Mouse (Mus musculus): ENCODE measurements around the gene Areg. TPM values are rescaled to one million over a fixed set of nuclear protein-coding genes. Genes with fewer than 3 reads are reported as not detected.

Areg gene
- polyA plus RNA-seq, 1 experiment from 2014 or later, result 1.9 TPM

GRCm38 (mm10) chr5:91111019-91111418 is 28.4 kb upstream of the Areg start:
- ATAC-seq (ENCODE audit: insufficient read depth) (no peak), DNase-seq (no peak)
- H3K4me1 ChIP-seq (ENCODE audit: insufficient read depth), result no peaks in the 10 kb centered on the region
- no peaks in the 10 kb centered on the region for H3K27me3 ChIP-seq (ENCODE audit: insufficient read depth, low read length)
- WGBS, result 76% methylated on average over 8 of the region's 8 CpGs
- H3K4me2 ChIP-seq, result no peak overlapping the region
- H3K9me3 ChIP-seq (ENCODE audit: low read depth, low read length), result no peaks in the 10 kb centered on the region
- no peak overlapping the region for H3K27ac ChIP-seq (ENCODE audit: low read depth)
- TF ChIP-seq CTCF (IDR thresholded peaks at IDR 0.05; ENCODE audit: low read depth), result no peak
- H3K36me3 ChIP-seq (ENCODE audit: insufficient read depth), result no peaks in the 10 kb centered on the region
- H3K4me3 ChIP-seq (ENCODE audit: low read depth, low read length), result no peak overlapping the region
- H3K9ac ChIP-seq, result no peak overlapping the region

DNA sequence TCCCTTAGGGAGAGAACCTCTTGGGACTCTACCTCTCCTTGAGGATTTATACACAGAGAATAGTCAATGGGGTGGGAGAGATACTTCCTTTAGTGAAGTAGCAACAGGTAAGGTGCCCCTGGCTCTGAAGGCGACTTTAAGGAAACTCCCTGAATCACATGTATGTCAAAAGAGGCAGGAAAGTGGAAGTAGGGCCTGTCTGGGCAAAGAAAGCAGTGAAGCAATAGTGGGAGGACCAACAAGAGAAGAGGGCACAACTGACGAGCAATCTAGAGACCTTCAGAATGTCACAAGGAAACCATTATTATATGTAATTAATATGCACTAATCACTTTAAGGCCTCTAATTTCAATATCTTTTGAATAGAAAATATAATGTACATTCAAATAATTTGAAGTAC is 25.4 kb upstream of the Areg start:
- ATAC-seq (ENCODE audit: insufficient read depth), result no peak
- H3K36me3 ChIP-seq (ENCODE audit: insufficient read depth), result no peaks in the 10 kb centered on the region
- no peak overlapping the region for H3K9ac ChIP-seq
- no peaks in the 10 kb centered on the region for H3K4me1 ChIP-seq (ENCODE audit: insufficient read depth)
- H3K9me3 ChIP-seq (ENCODE audit: low read depth, low read length), result no peaks in the 10 kb centered on the region
- WGBS, result 90% methylated on average over 2 of the region's 2 CpGs
- no peak overlapping the region for H3K4me2 ChIP-seq
- no peak for DNase-seq
- TF ChIP-seq CTCF (IDR thresholded peaks at IDR 0.05; ENCODE audit: low read depth), result no peak
- no peak overlapping the region for H3K27ac ChIP-seq (ENCODE audit: low read depth)
- H3K4me3 ChIP-seq (ENCODE audit: low read depth, low read length), result no peak overlapping the region
- H3K27me3 ChIP-seq (ENCODE audit: insufficient read depth, low read length), result no peaks in the 10 kb centered on the region

DNA sequence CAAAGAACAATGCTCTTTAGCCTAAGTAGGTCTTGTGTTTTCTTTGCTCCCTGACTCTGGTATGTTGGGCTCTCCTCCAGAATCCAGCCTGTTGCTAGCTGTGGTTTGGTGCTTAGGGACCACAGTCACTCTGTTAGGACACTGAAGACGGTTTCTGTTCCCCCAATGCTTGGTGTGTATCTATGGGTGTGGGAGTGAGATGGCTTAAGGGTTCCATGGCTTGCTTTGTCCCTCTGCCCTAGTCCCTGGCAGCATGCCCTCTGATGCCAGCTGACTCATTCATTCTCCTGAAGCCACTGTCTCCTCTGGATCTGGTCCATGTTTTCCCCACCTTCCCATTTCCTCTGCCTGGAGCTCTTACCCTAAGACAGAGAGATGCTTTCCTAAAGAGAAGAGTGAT is 24.8 kb upstream of the Areg start:
- no peak overlapping the region for H3K4me2 ChIP-seq
- no peak overlapping the region for H3K9ac ChIP-seq
- no peaks in the 10 kb centered on the region for H3K36me3 ChIP-seq (ENCODE audit: insufficient read depth)
- H3K27ac ChIP-seq (ENCODE audit: low read depth), result no peak overlapping the region
- H3K9me3 ChIP-seq (ENCODE audit: low read depth, low read length), result no peaks in the 10 kb centered on the region
- no peaks in the 10 kb centered on the region for H3K4me1 ChIP-seq (ENCODE audit: insufficient read depth)
- ATAC-seq (ENCODE audit: insufficient read depth) (no peak), DNase-seq (no peak)
- 76% methylated on average over 1 of the region's 1 CpGs for WGBS
- no peak for TF ChIP-seq CTCF (IDR thresholded peaks at IDR 0.05; ENCODE audit: low read depth)
- H3K27me3 ChIP-seq (ENCODE audit: insufficient read depth, low read length), result no peaks in the 10 kb centered on the region
- H3K4me3 ChIP-seq (ENCODE audit: low read depth, low read length), result no peak overlapping the region

GRCm38 (mm10) chr5:91118618-91119017 is 20.8 kb upstream of the Areg start:
- Histone ChIP-seq H3K4me3 (ENCODE audit: low read depth, low read length) (no peak overlapping the region), H3K36me3 (ENCODE audit: insufficient read depth) (no peaks in the 10 kb centered on the region), H3K27me3 (ENCODE audit: insufficient read depth, low read length) (no peaks in the 10 kb centered on the region), H3K27ac (ENCODE audit: low read depth) (no peak overlapping the region), H3K4me1 (ENCODE audit: insufficient read depth) (no peaks in the 10 kb centered on the region), H3K9ac (no peak overlapping the region), H3K4me2 (no peak overlapping the region), H3K9me3 (ENCODE audit: low read depth, low read length) (no peaks in the 10 kb centered on the region)
- no peak for DNase-seq
- TF ChIP-seq CTCF (IDR thresholded peaks at IDR 0.05; ENCODE audit: low read depth), result no peak
- ATAC-seq (ENCODE audit: insufficient read depth), result no peak

- ATAC-seq (ENCODE audit: insufficient read depth) (no peak), DNase-seq (no peak)
- TF ChIP-seq CTCF (IDR thresholded peaks at IDR 0.05; ENCODE audit: low read depth), result no peak
- no peak overlapping the region for H3K9ac ChIP-seq
- no peak overlapping the region for H3K27ac ChIP-seq (ENCODE audit: low read depth)
- no peaks in the 10 kb centered on the region for H3K36me3 ChIP-seq (ENCODE audit: insufficient read depth)
- no peaks in the 10 kb centered on the region for H3K27me3 ChIP-seq (ENCODE audit: insufficient read depth, low read length)
- WGBS, result 58% methylated on average over 4 of the region's 4 CpGs
- H3K9me3 ChIP-seq (ENCODE audit: low read depth, low read length), result no peaks in the 10 kb centered on the region
- no peak overlapping the region for H3K4me3 ChIP-seq (ENCODE audit: low read depth, low read length)
- H3K4me1 ChIP-seq (ENCODE audit: insufficient read depth), result no peaks in the 10 kb centered on the region
- no peak overlapping the region for H3K4me2 ChIP-seq
Observed at GRCm38 (mm10) chr5:91123404-91123803, 16.0 kb upstream of the Areg start.

DNA sequence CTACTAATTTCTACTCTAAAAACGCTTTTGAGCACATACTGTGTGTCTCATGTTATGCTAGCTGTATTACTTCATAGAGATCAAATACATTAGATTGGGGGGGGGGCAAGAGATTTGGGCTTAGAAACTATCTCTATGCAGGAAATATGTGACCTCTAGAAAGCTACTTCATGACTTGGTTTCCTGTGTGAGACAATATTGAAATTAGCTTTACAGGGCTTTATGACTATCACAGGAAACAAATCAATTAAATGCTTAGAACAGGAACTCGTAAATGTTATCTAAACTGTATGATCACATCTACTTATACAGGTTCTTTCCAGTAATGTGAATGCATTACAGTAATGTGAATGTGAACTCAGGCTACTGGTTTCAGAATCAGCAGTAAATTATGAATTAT is 15.3 kb upstream of the Areg start:
- no peak for TF ChIP-seq CTCF (IDR thresholded peaks at IDR 0.05; ENCODE audit: low read depth)
- Histone ChIP-seq H3K27me3 (ENCODE audit: insufficient read depth, low read length) (no peaks in the 10 kb centered on the region), H3K9me3 (ENCODE audit: low read depth, low read length) (no peaks in the 10 kb centered on the region), H3K4me2 (no peak overlapping the region), H3K4me1 (ENCODE audit: insufficient read depth) (no peaks in the 10 kb centered on the region), H3K9ac (no peak overlapping the region), H3K27ac (ENCODE audit: low read depth) (no peak overlapping the region), H3K4me3 (ENCODE audit: low read depth, low read length) (no peak overlapping the region), H3K36me3 (ENCODE audit: insufficient read depth) (no peaks in the 10 kb centered on the region)
- DNase-seq (no peak), ATAC-seq (ENCODE audit: insufficient read depth) (no peak)
- 69% methylated on average over 2 of the region's 2 CpGs for WGBS

DNA sequence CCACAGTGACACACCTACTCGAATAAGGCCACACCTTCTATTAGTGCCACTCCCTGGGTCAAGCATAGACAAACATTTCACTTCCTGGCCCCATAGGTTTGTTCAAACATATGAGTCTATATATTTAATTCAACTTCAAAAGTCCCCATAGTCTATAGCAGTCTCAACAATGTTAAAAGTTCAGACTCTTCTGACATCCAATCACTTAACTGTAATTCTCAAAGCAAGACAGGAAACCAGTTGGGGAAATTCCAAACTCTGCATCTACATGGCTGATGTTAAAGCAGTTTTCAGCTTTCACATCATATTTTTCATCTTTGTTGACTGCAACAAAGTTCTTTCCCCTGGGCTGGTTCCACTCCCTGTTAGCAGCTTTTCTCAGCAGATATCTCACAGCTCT is 12.8 kb upstream of the Areg start:
- Histone ChIP-seq H3K36me3 (ENCODE audit: insufficient read depth) (no peaks in the 10 kb centered on the region), H3K27ac (ENCODE audit: low read depth) (no peak overlapping the region), H3K27me3 (ENCODE audit: insufficient read depth, low read length) (no peaks in the 10 kb centered on the region), H3K4me2 (no peak overlapping the region), H3K9ac (no peak overlapping the region), H3K9me3 (ENCODE audit: low read depth, low read length) (no peaks in the 10 kb centered on the region), H3K4me1 (ENCODE audit: insufficient read depth) (no peaks in the 10 kb centered on the region), H3K4me3 (ENCODE audit: low read depth, low read length) (no peak overlapping the region)
- WGBS, result 60% methylated on average over 1 of the region's 1 CpGs
- no peak for DNase-seq
- no peak for ATAC-seq (ENCODE audit: insufficient read depth)
- TF ChIP-seq CTCF (IDR thresholded peaks at IDR 0.05; ENCODE audit: low read depth), result no peak

DNA sequence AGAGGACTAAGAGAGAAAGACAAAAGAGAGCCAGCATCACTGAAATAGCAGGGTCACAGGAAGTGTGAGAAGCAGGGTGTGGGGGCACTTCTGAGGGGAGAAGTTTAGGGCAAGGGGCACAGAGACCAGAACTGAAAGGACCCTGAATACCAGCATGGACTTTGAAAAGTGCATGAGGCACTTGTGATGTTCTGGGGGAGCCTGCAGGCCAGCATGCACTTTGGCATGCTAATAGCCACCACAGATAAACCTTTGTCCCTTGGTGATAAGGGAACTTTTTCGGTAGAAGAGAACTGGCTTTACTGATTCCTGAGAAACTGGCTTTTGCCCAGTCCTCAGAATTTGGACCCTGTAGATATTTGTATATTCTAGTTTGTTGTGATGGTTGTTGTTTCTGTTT is 4.4 kb upstream of the Areg start:
- no peaks in the 10 kb centered on the region for H3K36me3 ChIP-seq (ENCODE audit: insufficient read depth)
- ATAC-seq (ENCODE audit: insufficient read depth) (no peak), DNase-seq (no peak)
- TF ChIP-seq CTCF (IDR thresholded peaks at IDR 0.05; ENCODE audit: low read depth), result no peak
- H3K4me1 ChIP-seq (ENCODE audit: insufficient read depth), result no peaks in the 10 kb centered on the region
- H3K27ac ChIP-seq (ENCODE audit: low read depth), result no peak overlapping the region
- no peak overlapping the region for H3K9ac ChIP-seq
- 15% methylated on average over 1 of the region's 1 CpGs for WGBS
- H3K4me2 ChIP-seq, result no peak overlapping the region
- H3K27me3 ChIP-seq (ENCODE audit: insufficient read depth, low read length), result peaks cover 12% of the 10 kb centered on the region
- no peaks in the 10 kb centered on the region for H3K9me3 ChIP-seq (ENCODE audit: low read depth, low read length)
- H3K4me3 ChIP-seq (ENCODE audit: low read depth, low read length), result no peak overlapping the region

All from lung, embryonic 14.5 days (tissue).